Mouse (Mus musculus) mouse trophoblast stem cell (cell line): Measurements from ENCODE around the gene Prdx1.
"Not testable (repeated sequence)": the region's sequence is repeated elsewhere in the genome, so short reads cannot be mapped to it uniquely, and the experiment has no call there.

Source experiments
- in situ Hi-C, 2 experiments: fragments of 300-500 bp; cut with MseI, MboI; formaldehyde crosslinking; loops; 2 replicates in 1 of 2; 3 replicates in 1 of 2; pipeline ENCODE4 v1.15.1; 2025

Prdx1 gene

GRCm38 (mm10) chr4:116679141-116679540 is 6.2 kb upstream of the Prdx1 start:
- in situ Hi-C loops: no loop called here

- in situ Hi-C loops: not testable (repeated sequence)
These were observed 4.8 kb upstream of the Prdx1 start for GRCm38 (mm10) chr4:116680521-116680920.

GRCm38 (mm10) chr4:116683957-116684356 is 1.4 kb upstream of the Prdx1 start:
- in situ Hi-C loops: no loop called here

GRCm38 (mm10) chr4:116684665-116685064 is 679 bp upstream of the Prdx1 start:
- in situ Hi-C loops: no loop called here

- in situ Hi-C loops: no loop called here
These were observed 1.7 kb downstream of the Prdx1 start for GRCm38 (mm10) chr4:116687041-116687440.

GRCm38 (mm10) chr4:116689309-116689876 is 4.0 kb downstream of the Prdx1 start:
- in situ Hi-C loops: no loop called here

- in situ Hi-C loops: no loop called here
These were observed 6.8 kb downstream of the Prdx1 start for GRCm38 (mm10) chr4:116692146-116692545.

GRCm38 (mm10) chr4:116693785-116694184 is 8.4 kb downstream of the Prdx1 start:
- in situ Hi-C loops: no loop called here

GRCm38 (mm10) chr4:116698693-116699342 is 13.5 kb downstream of the Prdx1 start:
- in situ Hi-C loops: no loop called here

- in situ Hi-C loops: no loop called here
These were observed 15.6 kb downstream of the Prdx1 start for GRCm38 (mm10) chr4:116700964-116701363.

GRCm38 (mm10) chr4:116703804-116704203 is 18.5 kb downstream of the Prdx1 start:
- in situ Hi-C loops: no loop called here

GRCm38 (mm10) chr4:116707666-116708065 is 22.3 kb downstream of the Prdx1 start:
- in situ Hi-C loops: no loop called here

- in situ Hi-C loops: no loop called here
These were observed 22.9 kb downstream of the Prdx1 start, which contains the start of the genes Mmachc and Ccdc163 for GRCm38 (mm10) chr4:116708201-116708764. Mmachc (minus strand) TSS chr4:116708406. Ccdc163 (plus strand) TSS chr4:116708509.

GRCm38 (mm10) chr4:116708791-116709390 is 23.5 kb downstream of the Prdx1 start:
- in situ Hi-C loops: no loop called here

GRCm38 (mm10) chr4:116710154-116710553 is 24.8 kb downstream of the Prdx1 start:
- in situ Hi-C loops: no loop called here

- in situ Hi-C loops: no loop called here
These were observed 27.2 kb downstream of the Prdx1 start for GRCm38 (mm10) chr4:116712536-116712935.

GRCm38 (mm10) chr4:116719396-116719795 is 34.1 kb downstream of the Prdx1 start:
- in situ Hi-C loops: loop anchor here (5.0 kb wide), 1 partner anchor 68 kb away; no protein-coding TSS in a partner anchor

GRCm38 (mm10) chr4:116720343-116721097 is 35.2 kb downstream of the Prdx1 start, which contains the start of gene Tesk2:
Tesk2 (plus strand) TSS chr4:116720948.
- in situ Hi-C loops: no loop called here

- in situ Hi-C loops: no loop called here
These were observed 35.8 kb downstream of the Prdx1 start for GRCm38 (mm10) chr4:116721098-116721628.

- in situ Hi-C loops: no loop called here
These were observed 36.9 kb downstream of the Prdx1 start for GRCm38 (mm10) chr4:116722230-116722629.

- in situ Hi-C loops: no loop called here
These were observed 40.1 kb downstream of the Prdx1 start for GRCm38 (mm10) chr4:116725444-116725843.
